Mouse (Mus musculus) MEL (cell line): ENCODE results near the gene Myh10.

Source experiments
- BHLHE40 ChIP-seq: IDR thresholded peaks from 2 replicates; pipeline ENCODE4 v1.6.1; 2012; ENCODE audit warnings: low read depth, mild to moderate bottlenecking, inconsistent platforms, low read length, improper control_type of control experiment, borderline replicate concordance
- EP300 ChIP-seq, 2 experiments: IDR thresholded peaks; 2 replicates each; pipeline ENCODE4 v1.6.1; 2011; ENCODE audit warnings: improper control_type of control experiment in 2 of 2, low read length in 2 of 2, low read depth in 1 of 2, mild to moderate bottlenecking in 1 of 2
- UBTF ChIP-seq: IDR thresholded peaks from 2 replicates; pipeline ENCODE4 v1.6.1; 2012; ENCODE audit warnings: low read depth, mild to moderate bottlenecking, inconsistent platforms, low read length, improper control_type of control experiment, moderate library complexity, borderline replicate concordance; ENCODE audit not compliant: insufficient read depth

DNA sequence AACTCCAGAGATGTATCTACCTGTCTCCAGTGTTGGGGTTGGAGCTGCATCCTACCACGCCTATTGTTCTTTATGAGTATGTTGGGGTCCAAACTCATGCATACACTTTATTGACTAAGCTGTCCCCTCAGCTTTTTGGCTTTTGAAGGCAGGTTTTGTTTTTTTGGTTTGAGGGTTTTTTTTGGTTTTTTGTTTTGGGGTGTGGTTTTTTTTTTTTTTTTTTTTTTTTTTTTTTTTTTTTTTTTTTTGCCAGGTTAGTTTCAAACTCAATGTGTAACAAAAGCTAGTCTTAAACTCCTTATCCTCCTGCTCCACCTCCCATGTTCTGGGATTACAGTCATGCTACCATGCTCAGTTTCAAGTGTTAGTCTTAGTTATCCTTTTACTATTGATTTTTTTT, 12.9 kb downstream of the Myh10 start:
- 0 out of 4 replicates have a peak, but pooled peaks of 1 of the 2 experiments have one; percentile 5 for TF ChIP-seq EP300 (IDR thresholded peaks at IDR 0.05; ENCODE audit: low read depth in 1 of 2, low read length in 2 of 2)
- no peak for TF ChIP-seq UBTF
- TF ChIP-seq BHLHE40: no peak
